Mouse (Mus musculus) hindbrain, embryonic 14.5 days (tissue): ENCODE data around the gene Cnep1r1. TPM values are rescaled to one million over a fixed set of nuclear protein-coding genes. Genes with fewer than 3 reads are reported as not detected.

Experiments
- ATAC-seq: fragments of 200-750 bp; cut with Nextera tagmentation; 2 replicates; pipeline ENCODE4 v1.8.0; 2017; ENCODE audit warnings: moderate number of reproducible peaks, mild to moderate bottlenecking, moderate TSS enrichment, moderate library complexity; ENCODE audit not compliant: low FRiP score
- DNase-seq: peaks from one replicate; pipeline ENCODE4 v3.0.0-alpha.2; 2015; ENCODE audit warnings: low spot score
- H3K27ac ChIP-seq: fragments of 300-500 bp; sonication (generic); 2 replicates; pipeline ENCODE4 v1.5.1; 2014; ENCODE audit warnings: mild to moderate bottlenecking, moderate library complexity
- H3K27me3 ChIP-seq: fragments of 300-500 bp; sonication (generic); 2 replicates; pipeline ENCODE4 v1.6.1; 2014; ENCODE audit warnings: mild to moderate bottlenecking, low read length, mixed read lengths; ENCODE audit not compliant: control insufficient read depth, insufficient read depth
- H3K36me3 ChIP-seq: fragments of 300-500 bp; sonication (generic); replicated peaks from 2 replicates; pipeline ENCODE4 v1.6.1; 2014; ENCODE audit not compliant: control insufficient read depth, insufficient read depth
- H3K4me1 ChIP-seq: fragments of 300-500 bp; sonication (generic); replicated peaks from 2 replicates; pipeline ENCODE4 v1.6.1; 2014; ENCODE audit warnings: antibody characterized with exemption, low read length, mixed read lengths; ENCODE audit not compliant: control insufficient read depth, insufficient read depth
- H3K4me2 ChIP-seq: fragments of 300-500 bp; sonication (generic); replicated peaks from 2 replicates; pipeline ENCODE4 v1.6.1; 2014; ENCODE audit warnings: mild to moderate bottlenecking, moderate library complexity
- H3K4me3 ChIP-seq: fragments of 300-500 bp; sonication (generic); replicated peaks from 2 replicates; pipeline ENCODE4 v1.5.1; 2014; ENCODE audit warnings: mild to moderate bottlenecking, low read length
- H3K9ac ChIP-seq: fragments of 300-500 bp; sonication (generic); 2 replicates; pipeline ENCODE4 v1.6.1; 2014
- H3K9me3 ChIP-seq: fragments of 300-500 bp; sonication (generic); 2 replicates; pipeline ENCODE4 v1.6.1; 2016; ENCODE audit warnings: low read length; ENCODE audit not compliant: control insufficient read depth
- WGBS: fragments of 180-500 bp; shearing (Covaris S2); extraction: QIAGEN DNeasy Blood & Tissue Kit; methylation state at CpG from one replicate; pipeline ENCODE4 v1.1.7; 2014; 5-methylcytosine and 5-hydroxymethylcytosine counted together
- polyA plus RNA-seq: library from polyadenylated mRNA; unstranded; fragments of >200 nt; fragmentation: Nextera tagmentation; extraction: Ambion mirVana; gene quantifications from 2 replicates; pipeline ENCODE4 v1.2.1, GENCODE M21; 2014

Cnep1r1 gene
- polyA plus RNA-seq, 1 experiment from 2014 or later: 23.9 TPM

DNA sequence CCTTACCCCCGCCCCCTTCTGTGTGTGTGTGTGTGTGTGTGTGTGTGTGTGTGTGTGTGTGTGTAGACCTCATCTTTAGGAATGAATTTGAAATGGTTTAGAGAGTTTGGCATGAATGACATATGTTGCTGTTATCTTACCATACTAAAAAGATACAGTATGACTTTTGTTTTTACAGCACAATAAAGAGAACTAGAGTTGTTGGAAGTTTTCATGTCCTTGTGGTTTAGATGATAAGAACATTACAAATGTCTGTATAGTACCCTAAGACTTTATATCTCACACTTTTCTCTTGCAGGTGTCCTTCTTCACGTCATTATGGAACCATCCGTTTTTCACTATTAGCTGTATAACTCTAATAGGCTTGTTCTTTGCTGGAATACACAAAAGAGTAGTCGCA is 10.8 kb downstream of the Cnep1r1 start:
- 94% methylated on average over 4 of the region's 4 CpGs for WGBS
- no peak overlapping the region for H3K4me2 ChIP-seq
- H3K36me3 ChIP-seq: peaks cover 78% of the 10 kb centered on the region
- no peak overlapping the region for H3K27ac ChIP-seq
- no peak overlapping the region for H3K4me3 ChIP-seq
- no peaks in the 10 kb centered on the region for H3K27me3 ChIP-seq
- no peaks in the 10 kb centered on the region for H3K4me1 ChIP-seq
- H3K9me3 ChIP-seq: no peaks in the 10 kb centered on the region
- no peak overlapping the region for H3K9ac ChIP-seq
- DNase-seq: no peak
- no peak for ATAC-seq

DNA sequence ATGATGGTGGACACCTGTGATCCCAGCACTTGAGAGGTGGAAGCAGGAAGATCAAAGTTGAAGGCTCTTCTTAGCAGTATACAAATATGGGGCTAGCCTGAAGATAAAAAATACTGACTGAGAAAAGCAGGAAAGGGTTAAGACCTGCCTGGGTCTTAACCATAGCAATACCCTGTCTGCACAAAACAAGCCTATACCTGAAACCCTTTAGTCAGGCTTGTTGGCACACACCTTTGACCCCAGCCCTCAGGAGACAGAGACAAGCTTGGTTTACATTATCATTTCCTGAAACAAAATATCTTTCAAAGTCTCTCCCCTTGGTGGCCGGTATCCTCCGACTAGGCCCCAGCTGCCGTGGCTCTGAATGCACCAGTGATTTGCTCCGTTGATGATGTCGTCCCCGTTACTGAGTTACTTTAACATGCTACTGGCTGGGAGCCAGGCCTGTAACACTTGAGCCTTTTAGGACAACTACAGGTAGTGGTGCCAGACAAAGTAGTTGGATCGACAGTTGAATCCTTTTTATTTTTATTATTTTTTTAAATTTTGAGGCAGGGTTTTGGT is 12.3 kb downstream of the Cnep1r1 start:
- Histone ChIP-seq H3K27me3 (no peaks in the 10 kb centered on the region), H3K9ac (no peak overlapping the region), H3K4me1 (no peaks in the 10 kb centered on the region), H3K36me3 (peaks cover 83% of the 10 kb centered on the region), H3K4me3 (no peak overlapping the region), H3K4me2 (no peak overlapping the region), H3K9me3 (no peaks in the 10 kb centered on the region), H3K27ac (no peak overlapping the region)
- ATAC-seq: no peak
- 76% methylated on average over 7 of the region's 7 CpGs for WGBS
- DNase-seq: no peak

- DNase-seq: peak; percentile 96
- ATAC-seq: peak; percentile 96
- H3K4me3 ChIP-seq: peak within 1 kb of the TSS; percentile 99
- H3K4me2 ChIP-seq: peak within 1 kb of the TSS; percentile 74
- H3K27ac ChIP-seq: peak within 1 kb of the TSS; percentile 98
- peaks cover 12% of the 10 kb centered on the region; the same call in 1 of the 2 replicates for H3K4me1 ChIP-seq
- H3K9ac ChIP-seq: peak within 1 kb of the TSS; percentile 93
- H3K27me3 ChIP-seq: no peaks in the 10 kb centered on the region
- H3K36me3 ChIP-seq: peaks cover 65% of the 10 kb centered on the region
- H3K9me3 ChIP-seq: no peaks in the 10 kb centered on the region
- WGBS: under 1% methylated on average over 63 of the region's 79 CpGs
Observed at GRCm38 (mm10) chr8:88137748-88138484, 19.3 kb downstream of the Cnep1r1 start, which contains the start of gene Heatr3. Gene Heatr3, plus strand, starts transcription at chr8:88137855.

GRCm38 (mm10) chr8:88139256-88139655 is 20.7 kb downstream of the Cnep1r1 start:
- Histone ChIP-seq H3K27me3 (no peaks in the 10 kb centered on the region), H3K4me2 (peak overlapping the region; percentile 74; the same call in 1 of the 2 replicates), H3K4me3 (no peak overlapping the region), H3K36me3 (peaks cover 63% of the 10 kb centered on the region), H3K9me3 (no peaks in the 10 kb centered on the region), H3K4me1 (peaks cover 12% of the 10 kb centered on the region; the same call in 1 of the 2 replicates), H3K27ac (no peak overlapping the region), H3K9ac (no peak overlapping the region)
- DNase-seq (no peak), ATAC-seq (no peak)
- WGBS: 93% methylated on average over 3 of the region's 3 CpGs

GRCm38 (mm10) chr8:88141629-88142028 is 23.1 kb downstream of the Cnep1r1 start:
- H3K36me3 ChIP-seq: peaks cover 64% of the 10 kb centered on the region
- no peak overlapping the region for H3K4me3 ChIP-seq
- H3K27ac ChIP-seq: no peak overlapping the region
- ATAC-seq: no peak
- WGBS: 93% methylated on average over 3 of the region's 3 CpGs
- no peak overlapping the region for H3K4me2 ChIP-seq
- no peaks in the 10 kb centered on the region for H3K9me3 ChIP-seq
- H3K4me1 ChIP-seq: peaks cover 12% of the 10 kb centered on the region; the same call in 1 of the 2 replicates
- H3K27me3 ChIP-seq: no peaks in the 10 kb centered on the region
- no peak overlapping the region for H3K9ac ChIP-seq
- no peak for DNase-seq

DNA sequence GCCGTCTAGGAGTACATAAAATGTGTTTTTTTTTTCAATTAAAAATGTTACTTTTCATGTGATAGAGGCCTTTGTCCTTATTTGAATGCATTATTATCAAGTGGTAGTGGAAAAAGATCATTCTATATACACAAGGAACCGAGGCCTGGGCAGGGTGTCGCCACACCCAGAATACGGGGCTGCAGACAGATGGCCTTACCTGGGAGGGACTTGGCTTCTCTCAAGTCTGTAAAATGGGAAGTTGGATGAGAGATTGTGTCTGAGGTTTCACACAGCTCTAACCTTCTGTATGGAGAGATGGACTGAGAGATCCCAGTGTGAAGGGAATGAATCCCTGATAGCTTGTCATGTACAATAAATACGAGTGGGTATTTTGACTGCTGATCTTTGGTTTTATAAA is 25.5 kb downstream of the Cnep1r1 start:
- DNase-seq (no peak), ATAC-seq (no peak)
- Histone ChIP-seq H3K27me3 (no peaks in the 10 kb centered on the region), H3K36me3 (peaks cover 85% of the 10 kb centered on the region), H3K9ac (no peak overlapping the region), H3K9me3 (no peaks in the 10 kb centered on the region), H3K4me3 (no peak overlapping the region), H3K4me2 (no peak overlapping the region), H3K4me1 (peaks cover 5% of the 10 kb centered on the region; the same call in 1 of the 2 replicates), H3K27ac (no peak overlapping the region)
- 91% methylated on average over 5 of the region's 5 CpGs for WGBS

- Histone ChIP-seq H3K9me3 (no peaks in the 10 kb centered on the region), H3K4me2 (no peak overlapping the region), H3K9ac (no peak overlapping the region), H3K4me3 (no peak overlapping the region), H3K4me1 (no peaks in the 10 kb centered on the region), H3K36me3 (peaks cover 79% of the 10 kb centered on the region), H3K27ac (no peak overlapping the region), H3K27me3 (no peaks in the 10 kb centered on the region)
- DNase-seq: no peak
- WGBS: 96% methylated on average over 6 of the region's 6 CpGs
- no peak for ATAC-seq
Observed at GRCm38 (mm10) chr8:88150910-88151371, 32.4 kb downstream of the Cnep1r1 start.

GRCm38 (mm10) chr8:88160237-88160995 is 41.8 kb downstream of the Cnep1r1 start:
- ATAC-seq (no peak), DNase-seq (no peak)
- H3K27me3 ChIP-seq: no peaks in the 10 kb centered on the region
- 94% methylated on average over 9 of the region's 10 CpGs for WGBS
- peaks cover 98% of the 10 kb centered on the region for H3K36me3 ChIP-seq
- H3K9ac ChIP-seq: no peak overlapping the region
- no peak overlapping the region for H3K4me3 ChIP-seq
- H3K9me3 ChIP-seq: no peaks in the 10 kb centered on the region
- H3K4me2 ChIP-seq: no peak overlapping the region
- H3K4me1 ChIP-seq: no peaks in the 10 kb centered on the region
- no peak overlapping the region for H3K27ac ChIP-seq

GRCm38 (mm10) chr8:88161439-88161838 is 42.9 kb downstream of the Cnep1r1 start:
- H3K4me2 ChIP-seq: no peak overlapping the region
- DNase-seq: peak; percentile 72
- H3K4me3 ChIP-seq: no peak overlapping the region
- H3K9ac ChIP-seq: no peak overlapping the region
- no peak overlapping the region for H3K27ac ChIP-seq
- no peaks in the 10 kb centered on the region for H3K9me3 ChIP-seq
- ATAC-seq: no peak
- no peaks in the 10 kb centered on the region for H3K4me1 ChIP-seq
- no peaks in the 10 kb centered on the region for H3K27me3 ChIP-seq
- 75% methylated on average over 5 of the region's 5 CpGs for WGBS
- H3K36me3 ChIP-seq: peaks cover 98% of the 10 kb centered on the region
